Mouse (Mus musculus): ENCODE measurements at regions not wholly inside any gene's neighbourhood (a gene's known extent, or its start where the extent isn't known, plus 50 kb on each side); places are given as distances from the start of the nearest gene placed in this dataset.

DNA sequence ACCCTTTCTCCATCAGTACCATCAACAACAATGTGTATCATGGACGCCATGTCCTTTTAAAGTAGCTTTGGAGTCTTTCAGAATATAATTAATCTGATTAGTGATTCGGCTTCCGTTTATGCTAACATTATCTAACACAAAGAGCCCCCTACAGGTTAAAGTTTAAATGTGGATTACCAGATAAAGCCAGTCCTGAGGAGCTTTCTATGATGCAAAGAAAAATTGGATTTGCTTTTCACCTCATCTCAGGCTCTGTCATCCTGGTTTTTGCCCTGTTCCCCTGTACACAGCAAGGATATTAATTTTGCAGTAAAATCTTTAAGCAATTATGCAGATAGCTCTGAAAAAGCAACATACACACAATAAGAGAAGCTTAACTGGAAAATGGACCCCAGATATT, 412.7 kb upstream of the Tbc1d2b start:
- intact Hi-C loops (cut with DNase I): no loop called here
- no peak for DNase-seq (ENCODE audit: low spot score)

- intact Hi-C loops (cut with DNase I): no loop called here
- DNase-seq (ENCODE audit: low spot score): no peak
Observed at GRCm38 (mm10) chr9:90690066-90690465, 419.5 kb upstream of the Tbc1d2b start.

GRCm38 (mm10) chr9:90691137-90691536, 420.5 kb upstream of the Tbc1d2b start:
- intact Hi-C loops (cut with DNase I): no loop called here
- DNase-seq (ENCODE audit: low spot score): no peak

DNA sequence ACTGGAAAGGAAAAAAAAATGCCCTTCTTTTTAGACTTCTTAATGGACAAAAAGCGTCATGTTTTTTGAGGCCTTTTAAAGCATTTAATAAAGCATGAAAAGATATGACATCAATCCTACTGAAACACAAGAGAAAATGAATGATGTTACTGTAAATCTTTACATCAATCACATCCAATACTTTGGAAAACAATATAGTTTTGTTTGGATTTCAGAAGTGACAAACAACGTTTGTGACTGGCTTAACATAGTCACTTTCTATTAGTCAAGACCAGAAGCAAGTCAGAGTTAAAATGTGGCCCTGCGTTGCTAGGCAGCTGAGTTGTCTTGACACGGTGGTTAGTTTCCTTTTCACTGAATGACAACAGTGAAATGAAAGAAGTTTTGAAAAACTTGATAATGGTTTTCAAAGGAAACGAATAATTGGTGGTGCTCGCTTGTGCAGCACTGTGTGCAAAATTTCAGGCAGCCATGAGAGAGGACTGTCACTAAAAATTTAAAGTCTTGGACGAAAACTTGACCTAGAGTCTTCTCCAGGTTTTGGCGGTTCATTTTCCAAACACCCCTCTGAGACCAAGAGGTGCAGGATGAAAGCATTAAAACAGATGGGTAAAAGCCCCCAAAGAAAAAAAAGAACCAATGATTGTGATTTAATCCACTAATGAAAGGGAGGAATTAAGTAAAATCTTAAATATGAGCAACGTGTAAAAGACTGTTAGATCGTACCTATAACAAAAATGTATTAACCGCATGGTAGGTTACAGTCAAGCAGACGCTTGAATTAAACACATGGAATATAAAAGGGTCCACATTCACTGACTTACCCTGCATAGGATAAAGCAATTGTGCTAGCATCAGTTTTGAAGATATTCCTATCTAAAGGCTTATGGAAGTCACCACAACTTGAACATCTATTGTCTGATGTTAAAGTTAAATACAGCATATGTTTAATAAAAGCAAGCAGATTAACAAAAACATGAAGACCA, 421.4 kb upstream of the Tbc1d2b start:
- DNase-seq (ENCODE audit: low spot score): no peak
- intact Hi-C loops (cut with DNase I): no loop called here

DNA sequence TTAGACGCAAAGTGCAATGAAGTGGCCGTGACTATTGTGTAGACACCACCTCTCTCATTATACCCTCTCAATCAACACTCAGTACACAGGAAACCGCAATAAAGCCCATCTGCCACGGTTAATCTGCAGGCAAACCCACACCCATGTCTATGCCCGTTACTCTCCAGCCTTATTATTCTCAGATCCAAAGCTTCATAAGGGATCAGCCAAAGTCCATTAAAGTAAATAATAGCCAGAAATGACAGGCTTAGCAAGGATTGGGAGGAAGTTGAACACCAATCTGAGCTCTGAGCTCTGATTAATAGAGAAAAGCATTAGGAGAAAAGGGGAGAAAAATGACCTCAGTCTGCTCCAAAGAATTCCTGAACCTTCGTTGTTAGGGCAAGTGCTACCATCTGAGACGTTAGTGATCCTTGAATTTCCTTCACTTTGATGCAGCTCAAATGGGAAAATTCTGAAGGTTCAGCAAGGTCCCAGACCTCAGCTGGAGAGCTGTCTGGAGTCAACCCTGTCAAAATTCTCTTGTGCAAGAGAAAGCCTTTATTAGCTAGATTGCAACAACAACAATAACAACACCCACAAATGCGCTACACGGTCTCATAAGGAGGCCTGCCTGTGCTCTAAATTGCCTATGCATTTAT, 422.5 kb upstream of the Tbc1d2b start:
- no peak for DNase-seq (ENCODE audit: low spot score)
- intact Hi-C loops (cut with DNase I): no loop called here

GRCm38 (mm10) chr9:90694051-90694645, 423.5 kb upstream of the Tbc1d2b start:
- intact Hi-C loops (cut with DNase I): no loop called here
- DNase-seq (ENCODE audit: low spot score): no peak

GRCm38 (mm10) chr9:90695693-90696092, 425.1 kb upstream of the Tbc1d2b start:
- no peak for DNase-seq (ENCODE audit: low spot score)
- intact Hi-C loops (cut with DNase I): no loop called here

GRCm38 (mm10) chr9:90697279-90698000, 426.8 kb upstream of the Tbc1d2b start:
- intact Hi-C loops (cut with DNase I): no loop called here
- no peak for DNase-seq (ENCODE audit: low spot score)

DNA sequence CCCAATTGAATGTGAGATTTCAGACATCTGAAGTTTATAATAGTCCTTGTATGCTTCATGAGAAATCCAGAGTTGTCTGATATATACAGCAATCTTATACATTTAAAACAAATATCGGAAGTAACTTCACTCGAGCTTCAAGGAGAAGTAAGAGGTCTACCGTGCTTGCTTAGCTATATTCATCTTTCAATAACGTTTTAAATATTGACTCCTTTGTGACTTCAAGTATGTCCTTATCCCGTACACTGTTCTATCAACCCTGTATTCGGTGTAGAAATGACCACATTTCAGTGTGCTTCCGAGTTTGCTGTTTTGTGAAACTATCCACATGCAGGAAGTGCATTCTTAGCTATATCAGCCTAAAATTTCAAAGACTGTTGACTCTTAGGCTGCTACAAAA, 427.8 kb upstream of the Tbc1d2b start:
- DNase-seq (ENCODE audit: low spot score): no peak
- intact Hi-C loops (cut with DNase I): no loop called here

GRCm38 (mm10) chr9:90699064-90699463, 428.5 kb upstream of the Tbc1d2b start:
- no peak for DNase-seq (ENCODE audit: low spot score)
- intact Hi-C loops (cut with DNase I): no loop called here

DNA sequence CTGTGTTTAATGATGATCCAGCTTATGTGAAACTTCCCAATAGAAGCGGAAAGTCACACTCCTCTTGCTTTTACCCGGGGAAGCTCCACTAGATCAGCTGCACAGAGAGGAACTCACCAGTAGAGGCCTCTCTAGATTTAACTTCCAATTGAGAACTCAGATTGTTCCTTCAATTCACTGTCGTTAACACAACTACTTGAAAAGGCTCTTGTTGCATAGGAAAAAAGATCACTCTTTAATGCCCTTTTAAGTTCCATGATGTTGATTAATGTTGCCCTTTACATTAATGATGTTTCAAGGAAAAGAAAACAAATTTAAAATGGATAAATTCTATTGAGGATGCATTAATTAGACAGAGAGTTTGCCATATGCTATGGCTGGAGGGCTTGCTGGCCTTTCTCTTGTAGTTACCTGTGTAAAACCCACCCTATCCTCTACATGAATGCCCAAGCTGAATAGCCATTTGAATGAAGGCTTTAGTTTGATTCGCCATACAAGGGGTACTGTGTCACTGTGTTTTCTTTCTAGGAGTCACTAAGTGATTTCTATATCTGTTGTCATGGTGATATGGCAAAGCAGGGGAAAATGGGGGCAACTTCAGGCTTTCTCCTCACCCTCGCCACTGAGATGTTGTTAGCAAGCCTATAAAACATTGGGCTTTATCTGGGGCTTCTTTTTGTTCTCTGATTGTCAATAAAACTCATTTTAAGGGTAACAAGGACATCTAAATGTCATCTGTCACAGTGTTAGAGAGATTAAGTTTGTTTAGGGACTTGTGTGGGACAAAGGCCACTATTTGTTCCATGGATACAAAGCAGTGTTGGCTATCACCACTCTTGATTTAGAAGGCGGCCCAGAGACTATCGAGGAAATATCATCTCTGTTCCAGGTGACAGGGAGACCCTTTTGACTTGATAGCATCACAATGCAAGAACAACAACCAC, 429.9 kb upstream of the Tbc1d2b start:
- no peak for DNase-seq (ENCODE audit: low spot score)
- intact Hi-C loops (cut with DNase I): loop anchor here (5.0 kb wide), 1 partner anchor 592 kb away; no protein-coding TSS in a partner anchor

DNA sequence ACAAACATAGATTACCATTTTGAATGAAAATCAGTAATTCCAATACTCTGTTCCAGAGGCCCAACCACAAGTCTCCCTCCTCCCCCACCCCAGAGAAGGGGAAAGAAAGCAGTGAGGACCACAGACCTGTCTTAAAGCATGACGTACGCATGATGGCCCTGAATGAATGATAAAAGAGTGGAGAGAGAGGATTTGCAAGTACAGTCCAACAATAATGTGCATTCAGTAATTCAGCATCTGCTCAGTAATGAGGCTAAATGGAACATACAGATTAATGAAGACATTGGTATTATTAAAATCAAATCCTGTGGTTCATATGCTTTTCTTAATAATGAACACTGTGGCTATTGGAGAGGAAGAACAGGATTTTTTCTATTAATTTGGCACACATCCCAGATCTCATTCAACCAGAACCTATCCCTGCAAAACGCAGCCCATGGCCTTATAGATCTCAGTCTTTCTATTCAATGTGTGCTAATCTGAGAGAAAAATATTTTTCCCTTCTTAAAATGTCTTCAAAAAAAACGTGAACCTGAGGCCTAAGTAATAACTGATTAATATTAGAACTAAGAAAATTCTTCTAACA, 430.7 kb upstream of the Tbc1d2b start:
- intact Hi-C loops (cut with DNase I): loop anchor here (5.0 kb wide), 1 partner anchor 591 kb away; no protein-coding TSS in a partner anchor
- DNase-seq (ENCODE audit: low spot score): no peak

DNA sequence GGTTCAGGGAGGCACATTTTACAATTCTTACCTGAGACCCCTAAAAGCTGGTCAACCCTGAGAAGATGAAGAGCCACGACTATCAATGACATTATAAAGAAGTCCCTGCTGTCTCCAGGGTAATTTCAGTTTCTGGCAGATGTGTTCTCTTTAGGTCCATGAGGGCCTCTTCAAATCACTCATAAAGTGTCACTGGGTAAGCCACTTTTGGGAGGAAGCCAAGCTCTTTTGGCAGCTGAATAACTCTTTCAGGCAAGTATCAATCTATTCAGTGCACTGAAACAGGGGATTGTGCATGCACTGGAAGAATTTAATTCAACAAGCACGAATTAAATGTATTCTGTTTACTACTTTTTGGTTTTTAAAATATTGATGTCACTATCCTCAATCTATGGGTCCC, 443.1 kb upstream of the Tbc1d2b start:
- no peak for DNase-seq (ENCODE audit: low spot score)

DNA sequence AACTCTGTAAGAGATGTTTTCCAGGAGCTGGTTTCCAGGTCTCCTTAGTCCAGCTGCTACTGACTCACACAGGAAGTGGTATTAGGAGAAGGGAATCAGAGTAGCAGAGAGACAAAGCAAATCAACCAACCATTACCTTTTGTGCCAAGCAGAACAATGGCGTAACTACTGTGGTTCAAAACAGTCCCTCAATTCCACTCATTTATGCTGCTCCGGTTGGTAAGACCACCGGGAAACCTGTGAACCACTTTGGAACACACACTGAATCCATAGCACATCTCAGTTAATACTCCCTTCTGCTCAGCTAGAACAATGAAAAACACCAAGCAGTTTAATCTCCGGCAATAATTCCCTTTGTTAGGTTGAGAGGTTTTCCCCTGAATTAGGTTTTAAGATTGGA, 460.8 kb upstream of the Tbc1d2b start:
- DNase-seq (ENCODE audit: low spot score): no peak
- intact Hi-C loops (cut with DNase I): no loop called here

More for the DNA sequence above, 443.1 kb upstream of the Tbc1d2b start:
- intact Hi-C loops (cut with DNase I): no loop called here

DNA sequence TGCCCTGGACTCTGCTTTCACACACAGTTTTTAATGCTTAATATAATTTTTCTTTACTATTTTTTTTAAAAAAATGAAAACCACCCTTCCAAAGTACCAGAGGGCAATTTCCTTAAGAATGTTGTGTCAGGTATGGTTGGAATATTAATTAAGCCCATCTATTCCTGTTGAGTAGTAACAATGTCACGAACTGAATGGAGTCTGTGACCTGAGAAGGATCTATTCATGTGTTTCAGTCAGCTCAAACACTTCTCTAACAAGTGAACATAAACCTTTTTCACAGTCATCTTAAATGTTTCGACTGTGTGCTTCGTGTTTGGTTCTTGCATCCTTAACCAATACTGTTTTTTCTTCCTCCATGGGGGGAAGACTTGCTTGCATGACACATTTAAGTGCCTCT, 486.6 kb upstream of the Tbc1d2b start:
- DNase-seq (ENCODE audit: low spot score): no peak
- intact Hi-C loops (cut with DNase I): no loop called here

GRCm38 (mm10) chr9:90774296-90774695, 503.7 kb upstream of the Tbc1d2b start:
- intact Hi-C loops (cut with DNase I): no loop called here
- DNase-seq (ENCODE audit: low spot score): no peak

GRCm38 (mm10) chr9:90789545-90789944, 518.9 kb upstream of the Tbc1d2b start:
- intact Hi-C loops (cut with DNase I): no loop called here
- DNase-seq (ENCODE audit: low spot score): no peak

GRCm38 (mm10) chr9:90791871-90792270, 521.3 kb upstream of the Tbc1d2b start:
- intact Hi-C loops (cut with DNase I): no loop called here
- no peak for DNase-seq (ENCODE audit: low spot score)

- intact Hi-C loops (cut with DNase I): no loop called here
- DNase-seq (ENCODE audit: low spot score): no peak
Observed at GRCm38 (mm10) chr9:90816844-90817243, 545.4 kb upstream of the Zic4 start.
